Mouse (Mus musculus): ENCODE results near the gene Gm13290.
"Not testable (repeated sequence)": the region's sequence is repeated elsewhere in the genome, so short reads cannot be mapped to it uniquely, and the experiment has no call there.

The Gm13290 gene

DNA sequence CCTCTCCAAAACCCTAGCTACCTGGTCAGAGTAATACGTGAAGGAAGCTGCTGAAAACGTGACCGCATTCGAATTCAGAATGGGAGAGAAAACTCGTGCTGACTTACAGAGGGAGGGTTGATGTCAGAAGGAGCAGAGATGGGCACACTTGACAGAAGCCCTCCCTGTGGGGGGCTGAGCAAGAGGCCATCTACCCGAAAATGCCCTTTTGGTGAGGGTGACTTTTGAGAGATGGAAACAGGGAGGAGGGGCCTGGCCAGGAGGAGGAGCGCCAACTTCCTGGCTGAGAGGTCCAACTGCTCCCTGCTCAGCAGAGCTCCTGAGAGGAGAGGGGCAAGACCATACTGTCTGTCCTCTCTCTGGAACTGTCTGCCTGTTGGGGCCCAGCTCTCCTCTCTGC, 8.2 kb downstream of the Gm13290 start, which contains the start of gene Ifnz:
TSS of gene Ifnz (plus strand) at position 301 of the 400 bp plus-strand sequence.
- DNase-seq (ENCODE audit: low read depth, low spot score), result not testable (repeated sequence)

DNA sequence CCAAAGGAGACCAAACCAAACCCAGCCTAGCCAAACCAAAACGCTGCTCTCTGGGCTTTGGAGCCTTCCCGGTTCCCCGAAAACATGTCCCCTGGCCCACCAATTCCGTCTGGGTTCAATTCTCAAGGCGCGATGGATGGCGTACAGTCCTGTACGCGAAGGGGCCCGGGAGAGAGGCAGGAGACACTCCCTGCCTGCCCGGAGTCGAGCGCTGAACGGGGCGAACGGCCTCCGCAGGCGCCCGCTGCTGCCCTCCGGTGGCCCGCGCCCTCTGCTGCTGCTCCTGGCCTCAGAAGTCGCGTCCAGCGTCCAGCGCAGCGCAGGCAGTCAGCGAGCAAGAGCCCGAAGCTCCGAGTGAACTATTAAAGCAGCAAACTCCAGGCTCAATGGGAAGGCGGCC, 8.7 kb downstream of the Gm13290 start:
- DNase-seq (ENCODE audit: low read depth, low spot score), result not testable (repeated sequence)

DNA sequence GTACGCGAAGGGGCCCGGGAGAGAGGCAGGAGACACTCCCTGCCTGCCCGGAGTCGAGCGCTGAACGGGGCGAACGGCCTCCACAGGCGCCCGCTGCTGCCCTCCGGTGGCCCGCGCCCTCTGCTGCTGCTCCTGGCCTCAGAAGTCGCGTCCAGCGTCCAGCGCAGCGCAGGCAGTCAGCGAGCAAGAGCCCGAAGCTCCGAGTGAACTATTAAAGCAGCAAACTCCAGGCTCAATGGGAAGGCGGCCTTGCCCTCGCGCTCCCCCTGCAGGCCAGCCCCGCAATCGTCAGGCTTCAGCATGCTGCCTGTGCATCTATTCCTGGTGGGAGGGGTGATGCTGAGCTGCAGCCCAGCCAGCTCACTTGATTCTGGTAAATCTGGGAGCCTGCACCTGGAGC, 11.8 kb downstream of the Gm13290 start, which contains the start of gene Gm13276:
TSS of gene Gm13276 (plus strand) at position 301 of the 400 bp plus-strand sequence.
- DNase-seq (ENCODE audit: low read depth, low spot score), result not testable (repeated sequence)

- not testable (repeated sequence) for DNase-seq (ENCODE audit: low read depth, low spot score)
Measured at GRCm38 (mm10) chr4:88788402-88788801, 14.8 kb downstream of the Gm13290 start, which contains the start of gene Gm13277. Gene Gm13277 (plus strand): TSS chr4:88788632.

DNA sequence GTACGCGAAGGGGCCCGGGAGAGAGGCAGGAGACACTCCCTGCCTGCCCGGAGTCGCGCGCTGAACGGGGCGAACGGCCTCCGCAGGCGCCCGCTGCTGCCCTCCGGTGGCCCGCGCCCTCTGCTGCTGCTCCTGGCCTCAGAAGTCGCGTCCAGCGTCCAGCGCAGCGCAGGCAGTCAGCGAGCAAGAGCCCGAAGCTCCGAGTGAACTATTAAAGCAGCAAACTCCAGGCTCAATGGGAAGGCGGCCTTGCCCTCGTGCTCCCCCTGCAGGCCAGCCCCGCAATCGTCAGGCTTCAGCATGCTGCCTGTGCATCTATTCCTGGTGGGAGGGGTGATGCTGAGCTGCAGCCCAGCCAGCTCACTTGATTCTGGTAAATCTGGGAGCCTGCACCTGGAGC, 17.6 kb downstream of the Gm13290 start, which contains the start of gene Gm13278:
TSS of gene Gm13278 (plus strand) at position 301 of the 400 bp plus-strand sequence.
- not testable (repeated sequence) for DNase-seq (ENCODE audit: low read depth, low spot score)

DNA sequence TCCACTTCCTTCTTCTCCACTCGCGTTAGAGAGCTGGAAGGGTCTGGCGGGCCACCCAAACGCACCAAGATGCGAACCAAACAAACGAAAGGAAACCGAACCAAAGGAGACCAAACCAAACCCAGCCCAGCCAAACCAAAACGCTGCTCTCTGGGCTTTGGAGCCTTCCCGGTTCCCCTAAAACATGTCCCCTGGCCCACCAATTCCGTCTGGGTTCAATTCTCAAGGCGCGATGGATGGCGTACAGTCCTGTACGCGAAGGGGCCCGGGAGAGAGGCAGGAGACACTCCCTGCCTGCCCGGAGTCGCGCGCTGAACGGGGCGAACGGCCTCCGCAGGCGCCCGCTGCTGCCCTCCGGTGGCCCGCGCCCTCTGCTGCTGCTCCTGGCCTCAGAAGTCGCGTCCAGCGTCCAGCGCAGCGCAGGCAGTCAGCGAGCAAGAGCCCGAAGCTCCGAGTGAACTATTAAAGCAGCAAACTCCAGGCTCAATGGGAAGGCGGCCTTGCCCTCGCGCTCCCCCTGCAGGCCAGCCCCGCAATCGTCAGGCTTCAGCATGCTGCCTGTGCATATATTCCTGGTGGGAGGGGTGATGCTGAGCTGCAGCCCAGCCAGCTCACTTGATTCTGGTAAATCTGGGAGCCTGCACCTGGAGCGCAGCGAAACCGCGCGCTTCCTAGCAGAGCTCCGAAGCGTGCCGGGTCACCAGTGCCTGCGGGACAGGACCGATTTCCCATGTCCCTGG, 20.5 kb downstream of the Gm13290 start, which contains the start of gene Gm13275:
TSS of gene Gm13275 (plus strand) at position 552 of the 740 bp plus-strand sequence.
- DNase-seq (ENCODE audit: low read depth, low spot score), result not testable (repeated sequence)

GRCm38 (mm10) chr4:88797097-88797496, 23.5 kb downstream of the Gm13290 start, which contains the start of gene Gm13279:
Gene Gm13279 (plus strand): TSS chr4:88797397.
- not testable (repeated sequence) for DNase-seq (ENCODE audit: low read depth, low spot score)

DNA sequence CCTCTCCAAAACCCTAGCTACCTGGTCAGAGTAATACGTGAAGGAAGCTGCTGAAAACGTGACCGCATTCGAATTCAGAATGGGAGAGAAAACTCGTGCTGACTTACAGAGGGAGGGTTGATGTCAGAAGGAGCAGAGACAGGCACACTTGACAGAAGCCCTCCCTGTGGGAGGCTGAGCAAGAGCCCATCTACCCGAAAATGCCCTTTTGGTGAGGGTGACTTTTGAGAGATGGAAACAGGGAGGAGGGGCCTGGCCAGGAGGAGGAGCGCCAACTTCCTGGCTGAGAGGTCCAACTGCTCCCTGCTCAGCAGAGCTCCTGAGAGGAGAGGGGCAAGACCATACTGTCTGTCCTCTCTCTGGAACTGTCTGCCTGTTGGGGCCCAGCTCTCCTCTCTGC, 25.7 kb downstream of the Gm13290 start, which contains the start of gene Gm13285:
TSS of gene Gm13285 (plus strand) at position 301 of the 400 bp plus-strand sequence.
- DNase-seq (ENCODE audit: low read depth, low spot score), result not testable (repeated sequence)

DNA sequence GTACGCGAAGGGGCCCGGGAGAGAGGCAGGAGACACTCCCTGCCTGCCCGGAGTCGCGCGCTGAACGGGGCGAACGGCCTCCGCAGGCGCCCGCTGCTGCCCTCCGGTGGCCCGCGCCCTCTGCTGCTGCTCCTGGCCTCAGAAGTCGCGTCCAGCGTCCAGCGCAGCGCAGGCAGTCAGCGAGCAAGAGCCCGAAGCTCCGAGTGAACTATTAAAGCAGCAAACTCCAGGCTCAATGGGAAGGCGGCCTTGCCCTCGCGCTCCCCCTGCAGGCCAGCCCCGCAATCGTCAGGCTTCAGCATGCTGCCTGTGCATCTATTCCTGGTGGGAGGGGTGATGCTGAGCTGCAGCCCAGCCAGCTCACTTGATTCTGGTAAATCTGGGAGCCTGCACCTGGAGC, 29.3 kb downstream of the Gm13290 start, which contains the start of gene Gm13287:
TSS of gene Gm13287 (plus strand) at position 301 of the 400 bp plus-strand sequence.
- DNase-seq (ENCODE audit: low read depth, low spot score), result not testable (repeated sequence)

GRCm38 (mm10) chr4:88805231-88805630, 31.6 kb downstream of the Gm13290 start, which contains the start of gene Gm13288:
Gene Gm13288 (plus strand): TSS chr4:88805531.
- not testable (repeated sequence) for DNase-seq (ENCODE audit: low read depth, low spot score)

GRCm38 (mm10) chr4:88805761-88806160, 32.1 kb downstream of the Gm13290 start:
- not testable (repeated sequence) for DNase-seq (ENCODE audit: low read depth, low spot score)

DNA sequence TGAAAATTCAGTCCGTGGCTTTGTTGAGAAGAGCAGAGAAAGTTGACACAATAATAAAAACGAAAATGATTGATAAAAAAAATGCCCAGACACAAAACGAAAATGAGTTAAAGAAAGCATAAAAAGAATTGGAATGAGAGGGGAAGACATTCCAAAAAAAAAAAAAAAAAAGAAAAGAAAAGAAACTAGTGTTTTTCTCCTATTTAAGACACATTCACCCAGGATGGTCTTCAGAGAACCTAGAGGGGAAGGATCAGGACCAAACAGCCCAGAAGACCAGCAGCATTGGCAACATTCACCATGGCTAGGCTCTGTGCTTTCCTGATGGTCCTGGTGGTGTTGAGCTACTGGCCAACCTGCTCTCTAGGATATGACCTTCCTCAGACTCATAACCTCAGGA, 42.3 kb downstream of the Gm13290 start, which contains the start of gene Ifna7:
TSS of gene Ifna7 (plus strand) at position 301 of the 400 bp plus-strand sequence.
- no peak for DNase-seq (ENCODE audit: low read depth, low spot score)

DNA sequence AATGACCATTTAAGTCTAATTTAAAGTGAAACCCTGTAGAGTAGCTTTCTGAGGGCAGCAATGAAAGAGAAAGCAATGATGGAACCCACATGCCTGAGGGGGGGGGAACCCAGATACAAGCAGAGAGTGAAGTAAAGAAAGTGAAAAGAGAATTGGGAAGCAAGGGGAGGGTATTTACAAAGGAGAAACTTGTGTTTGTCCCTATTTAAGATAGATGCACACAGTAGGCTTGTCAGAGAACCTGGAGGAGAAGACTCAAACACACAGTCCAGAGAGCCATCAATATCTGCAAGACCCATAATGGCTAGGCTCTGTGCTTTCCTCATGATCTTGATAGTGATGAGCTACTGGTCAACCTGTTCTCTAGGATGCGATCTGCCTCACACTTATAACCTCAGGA, 46.0 kb downstream of the Gm13290 start, which contains the start of gene Ifna11:
TSS of gene Ifna11 (plus strand) at position 301 of the 400 bp plus-strand sequence.
- no peak for DNase-seq (ENCODE audit: low read depth, low spot score)

- DNase-seq (ENCODE audit: low read depth, low spot score), result no peak
Measured at GRCm38 (mm10) chr4:88822995-88823394, 49.4 kb downstream of the Gm13290 start.

All from embryo, embryonic 11.5 days (tissue).